24 mouse cellular contexts compared by ENCODE assay signal in the genomic region with DNA sequence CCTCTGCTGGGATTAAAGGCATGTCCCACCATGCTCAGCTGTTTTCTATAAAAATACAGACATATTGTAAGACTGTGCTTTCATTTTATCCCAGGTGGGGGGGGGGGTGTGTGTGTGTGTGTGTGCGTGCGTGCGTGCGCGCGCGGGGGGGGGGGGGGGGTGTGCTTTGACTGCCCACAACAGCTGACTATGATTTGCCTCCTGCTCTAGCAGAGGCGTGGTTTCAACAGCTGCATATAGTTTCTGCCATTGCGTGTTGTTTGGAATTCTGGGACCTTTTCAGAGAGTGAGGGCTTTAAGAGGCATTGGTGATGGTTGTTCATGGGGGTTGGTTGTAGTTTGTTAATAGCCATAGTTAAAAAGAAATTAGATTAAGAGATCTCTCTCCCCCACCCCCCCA. TPM values are rescaled to one million over a fixed set of nuclear protein-coding genes. Genes with fewer than 3 reads are reported as not detected.
"Had no signal": no experiment of that assay in that cellular context is flagged by ENCODE, and none has a peak within 500 bp of the region (broad histone marks: within the 10 kb centered on the region; RNA-seq: fewer than 3 reads in every experiment).

No protein-coding gene starts in this region.

- H3K4me2 ChIP-seq: liver, embryonic 15.5 days; lung, embryonic 14.5 days; midbrain, embryonic 13.5 days; midbrain, embryonic 15.5 days; neural tube, embryonic 12.5 days had no signal

- H3K4me3 ChIP-seq: liver, embryonic 15.5 days; midbrain, embryonic 10.5 days; midbrain, embryonic 13.5 days; midbrain, embryonic 15.5 days; neural tube, embryonic 12.5 days had no signal

- H3K9ac ChIP-seq: liver, embryonic 15.5 days; liver, postnatal 0 days; lung, embryonic 14.5 days; midbrain, embryonic 13.5 days; midbrain, embryonic 15.5 days; neural tube, embryonic 12.5 days had no signal

- H3K27ac ChIP-seq: liver, embryonic 15.5 days; midbrain, embryonic 10.5 days; midbrain, embryonic 13.5 days; midbrain, embryonic 15.5 days; neural tube, embryonic 12.5 days had no signal

- H3K27me3 ChIP-seq: liver, embryonic 15.5 days; midbrain, embryonic 13.5 days; midbrain, embryonic 15.5 days; neural tube, embryonic 12.5 days had no signal

- ATAC-seq: liver, postnatal 0 days; midbrain, embryonic 13.5 days; midbrain, embryonic 15.5 days had no signal

- H3K36me3 ChIP-seq: midbrain, embryonic 15.5 days had no signal

- H3K9me3 ChIP-seq: liver, embryonic 15.5 days; midbrain, embryonic 10.5 days; midbrain, embryonic 13.5 days; midbrain, embryonic 15.5 days; neural tube, embryonic 12.5 days had no signal

- DNase-seq: liver, postnatal 0 days; lung, embryonic 14.5 days; lung, postnatal 10 days; lung, postnatal 4 days; retina, postnatal 1 day; right cerebral cortex, adult 18-20 months; right cerebral cortex, postnatal 25 days; right cerebral cortex, postnatal 4 days; spleen, adult 18-20 months; thymus, adult 18-20 months; thymus, postnatal 14 days; thymus, postnatal 36 days had no signal

RNA-seq across cellular contexts. Expression of a gene that starts 7.4 kb away (rescaled TPM):
- total RNA-seq: megakaryocyte, adult 5-6 weeks; megakaryocyte-erythroid progenitor cell, adult 5-6 weeks had no signal
- polyA plus RNA-seq: liver, embryonic 15.5 days; liver, postnatal 0 days; lung, embryonic 14.5 days; lung, embryonic 16.5 days; midbrain, embryonic 10.5 days; midbrain, embryonic 13.5 days; midbrain, embryonic 15.5 days; neural tube, embryonic 12.5 days; neural tube, embryonic 14.5 days; small intestine, adult 2 months; stomach, embryonic 14.5 days; stomach, embryonic 16.5 days had no signal
